Mouse (Mus musculus): Measurements from ENCODE around the gene BC034090.
A peak's percentile ranks its signal among the peaks of the same experiment; 100 is the strongest.
"Not testable (repeated sequence)": the region's sequence is repeated elsewhere in the genome, so short reads cannot be mapped to it uniquely, and the experiment has no call there.

Gene BC034090

GRCm38 (mm10) chr1:155243797-155244770 is at the start of gene BC034090:
BC034090 (minus strand) TSS chr1:155244444.
- DNase-seq (ENCODE audit: low spot score) = no peak

GRCm38 (mm10) chr1:155293446-155293845 is 49.2 kb upstream of the BC034090 start:
- DNase-seq (ENCODE audit: low spot score) = peak; percentile 79

GRCm38 (mm10) chr1:155289411-155289810 is 45.2 kb upstream of the BC034090 start:
- DNase-seq (ENCODE audit: low spot score) = no peak

GRCm38 (mm10) chr1:155288033-155288432 is 43.8 kb upstream of the BC034090 start:
- DNase-seq (ENCODE audit: low spot score) = no peak

- no peak for DNase-seq (ENCODE audit: low spot score)
Observed at GRCm38 (mm10) chr1:155283808-155284207, 39.6 kb upstream of the BC034090 start.

- peak; percentile 73 for DNase-seq (ENCODE audit: low spot score)
Observed at GRCm38 (mm10) chr1:155281003-155281793, 37.0 kb upstream of the BC034090 start.

- DNase-seq (ENCODE audit: low spot score) = no peak
Observed at GRCm38 (mm10) chr1:155280306-155280705, 36.1 kb upstream of the BC034090 start.

- peak; percentile 50 for DNase-seq (ENCODE audit: low spot score)
Observed at GRCm38 (mm10) chr1:155276381-155277033, 32.3 kb upstream of the BC034090 start.

- DNase-seq (ENCODE audit: low spot score) = no peak
Observed at GRCm38 (mm10) chr1:155275793-155276192, 31.5 kb upstream of the BC034090 start.

- DNase-seq (ENCODE audit: low spot score) = no peak
Observed at GRCm38 (mm10) chr1:155274976-155275375, 30.7 kb upstream of the BC034090 start.

- no peak for DNase-seq (ENCODE audit: low spot score)
Observed at GRCm38 (mm10) chr1:155272953-155273352, 28.7 kb upstream of the BC034090 start.

GRCm38 (mm10) chr1:155262496-155262895 is 18.3 kb upstream of the BC034090 start:
- not testable (repeated sequence) for DNase-seq (ENCODE audit: low spot score)

GRCm38 (mm10) chr1:155254309-155254708 is 10.1 kb upstream of the BC034090 start:
- no peak for DNase-seq (ENCODE audit: low spot score)

GRCm38 (mm10) chr1:155253126-155253525 is 8.9 kb upstream of the BC034090 start:
- DNase-seq (ENCODE audit: low spot score) = no peak

GRCm38 (mm10) chr1:155252631-155253121 is 8.4 kb upstream of the BC034090 start:
- peak; percentile 11 for DNase-seq (ENCODE audit: low spot score)

GRCm38 (mm10) chr1:155251596-155251995 is 7.4 kb upstream of the BC034090 start:
- DNase-seq (ENCODE audit: low spot score) = no peak

GRCm38 (mm10) chr1:155250531-155251135 is 6.4 kb upstream of the BC034090 start:
- DNase-seq (ENCODE audit: low spot score) = no peak

- no peak for DNase-seq (ENCODE audit: low spot score)
Observed at GRCm38 (mm10) chr1:155249896-155250295, 5.7 kb upstream of the BC034090 start.

- no peak for DNase-seq (ENCODE audit: low spot score)
Observed at GRCm38 (mm10) chr1:155248041-155248440, 3.8 kb upstream of the BC034090 start.

- DNase-seq (ENCODE audit: low spot score) = no peak
Observed at GRCm38 (mm10) chr1:155247441-155247840, 3.2 kb upstream of the BC034090 start.

- no peak for DNase-seq (ENCODE audit: low spot score)
Observed at GRCm38 (mm10) chr1:155245516-155245915, 1.3 kb upstream of the BC034090 start.
